Mouse (Mus musculus) bone marrow macrophage, adult 2 months (primary cell): Measurements from ENCODE around the gene Txndc2.

Source experiments
- CTCF ChIP-seq: IDR thresholded peaks from 2 replicates; pipeline ENCODE4 v1.5.1; 2012; ENCODE audit warnings: low read depth, mild to moderate bottlenecking, low read length, moderate library complexity
- POLR2A ChIP-seq: IDR thresholded peaks from 2 replicates; pipeline ENCODE4 v1.6.1; 2012; ENCODE audit warnings: mild to moderate bottlenecking, low read depth, low read length, borderline replicate concordance

DNA sequence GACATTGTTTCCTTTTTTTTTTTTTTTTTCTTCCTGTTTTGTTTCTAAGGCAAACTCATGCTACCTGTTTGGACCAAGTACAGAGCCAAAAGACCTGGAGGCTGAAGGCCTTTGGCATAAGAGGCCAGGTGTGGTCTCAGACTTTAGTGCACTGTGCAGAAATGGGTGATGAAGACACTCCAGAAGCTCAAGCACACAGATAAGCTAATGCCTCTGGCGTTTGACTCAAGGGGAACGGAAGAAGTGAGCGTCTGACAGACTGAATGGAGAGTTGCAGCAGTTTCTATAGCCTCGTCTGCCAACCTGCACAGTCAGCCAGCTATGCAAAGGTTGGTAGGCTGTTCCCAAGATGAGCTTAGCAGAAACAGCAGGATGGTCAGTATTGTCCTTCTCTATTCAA is 13.6 kb upstream of the Txndc2 start:
- TF ChIP-seq CTCF (no peak), POLR2A (no peak)
